Mouse (Mus musculus) hindbrain, embryonic 14.5 days (tissue): ENCODE data around the gene Thap2. TPM values are rescaled to one million over a fixed set of nuclear protein-coding genes. Genes with fewer than 3 reads are reported as not detected.

Experiments
- ATAC-seq: fragments of 200-750 bp; cut with Nextera tagmentation; 2 replicates; pipeline ENCODE4 v1.8.0; 2017; ENCODE audit warnings: moderate number of reproducible peaks, mild to moderate bottlenecking, moderate TSS enrichment, moderate library complexity; ENCODE audit not compliant: low FRiP score
- DNase-seq: peaks from one replicate; pipeline ENCODE4 v3.0.0-alpha.2; 2015; ENCODE audit warnings: low spot score
- H3K27ac ChIP-seq: fragments of 300-500 bp; sonication (generic); 2 replicates; pipeline ENCODE4 v1.5.1; 2014; ENCODE audit warnings: mild to moderate bottlenecking, moderate library complexity
- H3K27me3 ChIP-seq: fragments of 300-500 bp; sonication (generic); 2 replicates; pipeline ENCODE4 v1.6.1; 2014; ENCODE audit warnings: mild to moderate bottlenecking, low read length, mixed read lengths; ENCODE audit not compliant: control insufficient read depth, insufficient read depth
- H3K36me3 ChIP-seq: fragments of 300-500 bp; sonication (generic); replicated peaks from 2 replicates; pipeline ENCODE4 v1.6.1; 2014; ENCODE audit not compliant: control insufficient read depth, insufficient read depth
- H3K4me1 ChIP-seq: fragments of 300-500 bp; sonication (generic); replicated peaks from 2 replicates; pipeline ENCODE4 v1.6.1; 2014; ENCODE audit warnings: antibody characterized with exemption, low read length, mixed read lengths; ENCODE audit not compliant: control insufficient read depth, insufficient read depth
- H3K4me2 ChIP-seq: fragments of 300-500 bp; sonication (generic); replicated peaks from 2 replicates; pipeline ENCODE4 v1.6.1; 2014; ENCODE audit warnings: mild to moderate bottlenecking, moderate library complexity
- H3K4me3 ChIP-seq: fragments of 300-500 bp; sonication (generic); replicated peaks from 2 replicates; pipeline ENCODE4 v1.5.1; 2014; ENCODE audit warnings: mild to moderate bottlenecking, low read length
- H3K9ac ChIP-seq: fragments of 300-500 bp; sonication (generic); 2 replicates; pipeline ENCODE4 v1.6.1; 2014
- H3K9me3 ChIP-seq: fragments of 300-500 bp; sonication (generic); 2 replicates; pipeline ENCODE4 v1.6.1; 2016; ENCODE audit warnings: low read length; ENCODE audit not compliant: control insufficient read depth
- WGBS: fragments of 180-500 bp; shearing (Covaris S2); extraction: QIAGEN DNeasy Blood & Tissue Kit; methylation state at CpG from one replicate; pipeline ENCODE4 v1.1.7; 2014; 5-methylcytosine and 5-hydroxymethylcytosine counted together
- polyA plus RNA-seq: library from polyadenylated mRNA; unstranded; fragments of >200 nt; fragmentation: Nextera tagmentation; extraction: Ambion mirVana; gene quantifications from 2 replicates; pipeline ENCODE4 v1.2.1, GENCODE M21; 2014

The Thap2 gene
- polyA plus RNA-seq, 1 experiment from 2014 or later, result 16.5 TPM

GRCm38 (mm10) chr10:115385018-115386002 is 1.1 kb upstream of the Thap2 start:
- ATAC-seq (peak; percentile 0; the same call in 1 of the 2 replicates), DNase-seq (no peak)
- H3K36me3 ChIP-seq, result peaks cover 10% of the 10 kb centered on the region; the same call in 1 of the 2 replicates
- peak overlapping the region; percentile 76 for H3K4me2 ChIP-seq
- WGBS, result under 1% methylated on average over 95 of the region's 101 CpGs
- H3K4me3 ChIP-seq, result peak overlapping the region; percentile 89
- peaks cover 34% of the 10 kb centered on the region for H3K4me1 ChIP-seq
- peak overlapping the region; percentile 99 for H3K27ac ChIP-seq
- H3K9ac ChIP-seq, result peak overlapping the region; percentile 89
- no peaks in the 10 kb centered on the region for H3K9me3 ChIP-seq
- no peaks in the 10 kb centered on the region for H3K27me3 ChIP-seq

DNA sequence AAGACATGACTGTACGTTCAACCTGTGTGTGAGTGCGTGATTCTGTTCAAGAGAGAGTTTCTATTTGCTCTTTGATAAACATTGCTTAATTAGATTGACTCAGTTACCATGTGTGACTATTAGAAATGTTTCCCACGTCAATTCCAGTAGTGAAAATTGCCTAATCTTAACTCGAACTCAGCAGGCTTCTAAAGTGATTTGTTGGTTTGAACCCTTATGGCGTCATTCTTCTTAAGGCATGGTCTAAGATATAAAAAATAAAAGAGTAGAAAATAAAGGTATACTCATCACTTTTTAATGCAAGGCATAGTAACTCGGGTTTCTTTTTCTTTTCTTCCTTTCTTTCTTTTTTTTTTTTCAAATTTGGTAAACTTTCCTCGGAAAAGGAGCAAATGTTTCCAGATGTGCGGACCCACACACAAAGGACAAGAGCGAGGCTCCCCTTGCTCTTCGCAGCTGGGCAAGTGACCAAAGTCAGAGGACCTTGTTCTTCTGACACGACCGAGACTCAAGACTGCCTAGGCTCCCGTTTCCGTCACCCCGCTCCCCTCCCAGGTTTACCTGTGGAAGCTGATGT is 511 bp downstream of the Thap2 start:
- under 1% methylated on average over 15 of the region's 15 CpGs for WGBS
- peak; percentile 55 for DNase-seq
- peak overlapping the region; percentile 99 for H3K27ac ChIP-seq

DNA sequence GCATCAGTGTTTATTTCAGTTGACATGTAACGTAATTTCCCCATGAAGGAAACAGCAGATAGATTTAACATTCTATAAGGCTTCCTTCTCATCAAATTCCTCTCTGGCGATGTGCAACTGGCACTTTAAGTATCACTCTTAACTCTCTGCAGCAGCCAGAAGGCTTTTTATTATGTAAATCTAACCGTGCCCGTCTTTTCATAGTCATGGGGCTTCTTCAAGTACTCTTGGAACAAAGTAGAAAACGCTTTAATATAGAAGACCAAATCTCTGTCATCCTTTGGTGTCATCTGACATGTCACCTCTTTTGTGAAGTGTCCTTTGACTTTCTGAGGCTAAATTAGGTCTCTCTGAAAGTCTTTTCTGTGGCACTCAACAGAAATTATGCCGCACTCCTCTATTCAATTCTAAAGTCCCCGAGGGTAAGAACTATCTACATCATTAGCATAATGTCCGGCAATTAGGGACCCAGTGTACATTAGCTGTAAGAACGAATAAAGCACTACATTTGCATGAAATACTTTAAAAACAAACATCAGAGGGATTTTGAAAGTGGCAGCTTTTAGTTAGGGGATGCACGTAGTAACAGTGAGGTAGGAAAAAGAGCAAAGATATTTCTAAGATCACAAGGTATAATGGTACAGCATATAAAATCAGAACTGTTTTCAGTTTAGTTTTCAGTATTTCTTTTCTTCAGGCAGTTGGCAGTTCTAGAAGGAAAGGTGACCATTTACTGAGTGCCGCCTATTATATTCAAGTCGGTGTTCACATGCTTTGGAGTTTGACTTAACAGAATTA is 1.2 kb downstream of the Thap2 start:
- Histone ChIP-seq H3K9me3 (no peaks in the 10 kb centered on the region), H3K36me3 (no peaks in the 10 kb centered on the region), H3K27me3 (no peaks in the 10 kb centered on the region), H3K9ac (peak overlapping the region; percentile 88), H3K27ac (peak overlapping the region; percentile 99), H3K4me1 (peaks cover 27% of the 10 kb centered on the region), H3K4me3 (peak overlapping the region; percentile 89), H3K4me2 (peak overlapping the region; percentile 78)
- no peak for ATAC-seq
- 8% methylated on average over 12 of the region's 12 CpGs for WGBS
- no peak for DNase-seq

More for the DNA sequence above, 511 bp downstream of the Thap2 start:
- Histone ChIP-seq H3K9ac (peak overlapping the region; percentile 88), H3K4me1 (peaks cover 34% of the 10 kb centered on the region), H3K36me3 (no peaks in the 10 kb centered on the region), H3K27me3 (no peaks in the 10 kb centered on the region), H3K4me3 (peak overlapping the region; percentile 89), H3K4me2 (peak overlapping the region; percentile 78), H3K9me3 (no peaks in the 10 kb centered on the region)
- no peak for ATAC-seq

GRCm38 (mm10) chr10:115381506-115382084 is 2.6 kb downstream of the Thap2 start:
- Histone ChIP-seq H3K4me3 (no peak overlapping the region), H3K4me2 (no peak overlapping the region; the same call in 1 of the 2 replicates), H3K27me3 (no peaks in the 10 kb centered on the region), H3K27ac (no peak overlapping the region), H3K9ac (no peak overlapping the region), H3K9me3 (no peaks in the 10 kb centered on the region), H3K4me1 (peaks cover 15% of the 10 kb centered on the region), H3K36me3 (no peaks in the 10 kb centered on the region)
- DNase-seq (no peak), ATAC-seq (no peak)
- WGBS, result 79% methylated on average over 2 of the region's 2 CpGs

GRCm38 (mm10) chr10:115363151-115363550 is 21.1 kb downstream of the Thap2 start:
- Histone ChIP-seq H3K27me3 (no peaks in the 10 kb centered on the region), H3K4me3 (peak overlapping the region; percentile 58), H3K36me3 (peaks cover 9% of the 10 kb centered on the region; the same call in 1 of the 2 replicates), H3K4me1 (peaks cover 23% of the 10 kb centered on the region; the same call in 1 of the 2 replicates), H3K27ac (no peak overlapping the region), H3K9ac (no peak overlapping the region), H3K9me3 (no peaks in the 10 kb centered on the region), H3K4me2 (peak overlapping the region; percentile 88)
- DNase-seq (no peak), ATAC-seq (no peak)
- WGBS, result 88% methylated on average over 4 of the region's 4 CpGs

DNA sequence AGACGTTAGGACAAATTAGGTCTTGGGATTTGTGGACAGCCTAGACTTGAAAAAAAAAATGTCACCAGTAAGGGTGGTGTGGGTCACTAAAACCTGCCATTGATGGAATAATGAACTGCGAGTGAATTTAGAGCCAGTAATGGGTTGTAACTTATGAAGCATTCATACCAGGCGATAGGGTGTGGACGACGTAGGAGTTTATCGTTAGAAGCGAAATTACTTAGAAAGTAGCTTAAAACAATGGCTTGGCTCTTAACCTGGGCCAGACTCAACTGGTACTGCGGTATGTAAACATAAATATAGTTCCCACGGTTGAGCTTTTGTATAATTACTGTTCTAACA is 21.6 kb downstream of the Thap2 start:
- Histone ChIP-seq H3K36me3 (peaks cover 12% of the 10 kb centered on the region; the same call in 1 of the 2 replicates), H3K9ac (peak overlapping the region; percentile 75), H3K4me2 (peak overlapping the region; percentile 88), H3K9me3 (no peaks in the 10 kb centered on the region), H3K4me1 (peaks cover 23% of the 10 kb centered on the region; the same call in 1 of the 2 replicates), H3K4me3 (peak overlapping the region; percentile 58), H3K27ac (peak overlapping the region; percentile 90), H3K27me3 (no peaks in the 10 kb centered on the region)
- peak; percentile 26 for DNase-seq
- ATAC-seq, result no peak; the same call in 1 of the 2 replicates
- 7% methylated on average over 9 of the region's 9 CpGs for WGBS

- H3K36me3 ChIP-seq, result peaks cover 14% of the 10 kb centered on the region
- peak within 1 kb of the TSS; percentile 75 for H3K9ac ChIP-seq
- no peaks in the 10 kb centered on the region for H3K9me3 ChIP-seq
- WGBS, result under 1% methylated on average over 36 of the region's 58 CpGs
- peak; percentile 99 for DNase-seq
- H3K4me1 ChIP-seq, result peaks cover 23% of the 10 kb centered on the region; the same call in 1 of the 2 replicates
- H3K4me2 ChIP-seq, result peak within 1 kb of the TSS; percentile 88
- peak; percentile 98 for ATAC-seq
- H3K27me3 ChIP-seq, result no peaks in the 10 kb centered on the region
- peak within 1 kb of the TSS; percentile 90 for H3K27ac ChIP-seq
- H3K4me3 ChIP-seq, result peak within 1 kb of the TSS; percentile 58
These were observed 22.2 kb downstream of the Thap2 start, which contains the start of gene Tmem19 for GRCm38 (mm10) chr10:115361840-115362622. Tmem19 (minus strand) TSS chr10:115362501.

DNA sequence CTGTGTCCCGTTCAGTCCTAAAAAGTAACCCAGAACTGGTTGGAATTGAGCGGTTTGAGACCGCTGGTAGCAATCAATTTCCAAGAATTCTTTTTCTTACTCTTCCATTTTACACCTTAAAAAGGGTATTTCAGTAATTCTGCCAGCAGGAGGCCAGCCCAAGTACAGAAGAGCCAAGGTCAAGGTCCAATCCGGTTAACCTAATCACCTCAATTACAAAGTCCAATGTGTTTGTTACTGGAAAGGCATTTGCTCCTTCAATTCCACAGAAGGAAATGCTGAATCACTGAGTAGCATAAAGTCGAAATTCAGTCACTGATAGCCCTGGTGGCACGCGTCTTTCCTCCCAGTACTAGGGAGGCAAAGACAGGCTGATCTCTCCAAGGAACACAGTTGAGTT is 25.2 kb downstream of the Thap2 start:
- Histone ChIP-seq H3K36me3 (peaks cover 31% of the 10 kb centered on the region), H3K27me3 (no peaks in the 10 kb centered on the region), H3K4me1 (peaks cover 23% of the 10 kb centered on the region; the same call in 1 of the 2 replicates), H3K9ac (no peak overlapping the region), H3K27ac (no peak overlapping the region), H3K4me3 (no peak overlapping the region), H3K9me3 (no peaks in the 10 kb centered on the region), H3K4me2 (no peak overlapping the region)
- no peak for ATAC-seq
- WGBS, result 92% methylated on average over 7 of the region's 7 CpGs
- DNase-seq, result no peak
